Mouse (Mus musculus): Measurements from ENCODE around the gene Asic1. TPM values are rescaled to one million over a fixed set of nuclear protein-coding genes. Genes with fewer than 3 reads are reported as not detected.

Asic1 gene
- polyA plus RNA-seq, 1 experiment from 2014 or later = 1.2 TPM

GRCm38 (mm10) chr15:99705440-99706048 lies 35.4 kb downstream of the Asic1 start, which contains the start of gene Gm17349:
TSS of gene Gm17349 (minus strand) at chr15:99705490.
- H3K9ac ChIP-seq (ENCODE audit: low read length) = no peak within 1 kb of the TSS
- no peak within 1 kb of the TSS for H3K4me3 ChIP-seq (ENCODE audit: low read depth, low read length)
- no peaks in the 10 kb centered on the region for H3K27me3 ChIP-seq (ENCODE audit: control insufficient read depth, insufficient read depth, low read length)
- ATAC-seq (ENCODE audit: low FRiP score, low TSS enrichment) (no peak), DNase-seq (ENCODE audit: low spot score) (peak; percentile 77)
- H3K36me3 ChIP-seq (ENCODE audit: control insufficient read depth, insufficient read depth, low read length) = peaks cover 25% of the 10 kb centered on the region
- H3K9me3 ChIP-seq (ENCODE audit: control insufficient read depth, low read length) = no peaks in the 10 kb centered on the region
- H3K4me2 ChIP-seq (replicated peaks; ENCODE audit: low read depth) = no peak within 1 kb of the TSS
- WGBS = 67% methylated on average over 11 of the region's 11 CpGs
- H3K27ac ChIP-seq (replicated peaks) = 0 out of 2 replicates have a peak within 1 kb of the TSS, but pooled peaks have one; percentile 13
- TF ChIP-seq EP300 (optimal IDR thresholded peaks at IDR 0.05) = no peak
- peak; percentile 86 for TF ChIP-seq CTCF (IDR thresholded peaks at IDR 0.05; ENCODE audit: low read depth)
- H3K4me1 ChIP-seq (replicated peaks; ENCODE audit: control insufficient read depth, insufficient read depth) = no peaks in the 10 kb centered on the region

GRCm38 (mm10) chr15:99708176-99708575 lies 38.0 kb downstream of the Asic1 start:
- H3K9ac ChIP-seq (ENCODE audit: low read length) = no peak overlapping the region
- TF ChIP-seq EP300 (optimal IDR thresholded peaks at IDR 0.05) = no peak
- WGBS = 93% methylated on average over 13 of the region's 13 CpGs

GRCm38 (mm10) chr15:99710221-99711190 lies 40.3 kb downstream of the Asic1 start:
- TF ChIP-seq EP300 (optimal IDR thresholded peaks at IDR 0.05) (no peak), CTCF (IDR thresholded peaks at IDR 0.05; ENCODE audit: low read depth) (0 out of 2 replicates have a peak, but pooled peaks have one; percentile 25)
- Histone ChIP-seq H3K27ac (replicated peaks) (no peak overlapping the region), H3K9ac (ENCODE audit: low read length) (no peak overlapping the region), H3K4me3 (ENCODE audit: low read depth, low read length) (no peak overlapping the region), H3K27me3 (ENCODE audit: control insufficient read depth, insufficient read depth, low read length) (no peaks in the 10 kb centered on the region), H3K9me3 (ENCODE audit: control insufficient read depth, low read length) (no peaks in the 10 kb centered on the region), H3K4me2 (replicated peaks; ENCODE audit: low read depth) (no peak overlapping the region), H3K4me1 (replicated peaks; ENCODE audit: control insufficient read depth, insufficient read depth) (no peaks in the 10 kb centered on the region), H3K36me3 (ENCODE audit: control insufficient read depth, insufficient read depth, low read length) (peaks cover 43% of the 10 kb centered on the region)
- ATAC-seq (ENCODE audit: low FRiP score, low TSS enrichment) (no peak), DNase-seq (ENCODE audit: low spot score) (no peak)
- WGBS = 90% methylated on average over 10 of the region's 10 CpGs

More at GRCm38 (mm10) chr15:99708176-99708575, 38.0 kb downstream of the Asic1 start:
- ATAC-seq (ENCODE audit: low FRiP score, low TSS enrichment) (no peak), DNase-seq (ENCODE audit: low spot score) (no peak)
- Histone ChIP-seq H3K27me3 (ENCODE audit: control insufficient read depth, insufficient read depth, low read length) (no peaks in the 10 kb centered on the region), H3K9me3 (ENCODE audit: control insufficient read depth, low read length) (no peaks in the 10 kb centered on the region), H3K36me3 (ENCODE audit: control insufficient read depth, insufficient read depth, low read length) (peaks cover 43% of the 10 kb centered on the region), H3K4me3 (ENCODE audit: low read depth, low read length) (no peak overlapping the region), H3K4me2 (replicated peaks; ENCODE audit: low read depth) (no peak overlapping the region), H3K4me1 (replicated peaks; ENCODE audit: control insufficient read depth, insufficient read depth) (no peaks in the 10 kb centered on the region), H3K27ac (replicated peaks) (no peak overlapping the region)

GRCm38 (mm10) chr15:99711491-99711890 lies 41.3 kb downstream of the Asic1 start:
- Histone ChIP-seq H3K4me3 (ENCODE audit: low read depth, low read length) (no peak overlapping the region), H3K27me3 (ENCODE audit: control insufficient read depth, insufficient read depth, low read length) (no peaks in the 10 kb centered on the region), H3K9ac (ENCODE audit: low read length) (no peak overlapping the region), H3K4me2 (replicated peaks; ENCODE audit: low read depth) (no peak overlapping the region), H3K4me1 (replicated peaks; ENCODE audit: control insufficient read depth, insufficient read depth) (no peaks in the 10 kb centered on the region), H3K9me3 (ENCODE audit: control insufficient read depth, low read length) (no peaks in the 10 kb centered on the region), H3K36me3 (ENCODE audit: control insufficient read depth, insufficient read depth, low read length) (peaks cover 40% of the 10 kb centered on the region), H3K27ac (replicated peaks) (no peak overlapping the region)
- DNase-seq (ENCODE audit: low spot score) (no peak), ATAC-seq (ENCODE audit: low FRiP score, low TSS enrichment) (no peak)
- TF ChIP-seq EP300 (optimal IDR thresholded peaks at IDR 0.05) (no peak), CTCF (IDR thresholded peaks at IDR 0.05; ENCODE audit: low read depth) (no peak)
- 61% methylated on average over 3 of the region's 3 CpGs for WGBS

- no peak for DNase-seq (ENCODE audit: low spot score)
- no peak overlapping the region for H3K27ac ChIP-seq (replicated peaks)
- peaks cover 33% of the 10 kb centered on the region for H3K36me3 ChIP-seq (ENCODE audit: control insufficient read depth, insufficient read depth, low read length)
- H3K4me3 ChIP-seq (ENCODE audit: low read depth, low read length) = no peak overlapping the region
- ATAC-seq (ENCODE audit: low FRiP score, low TSS enrichment) = peak; percentile 1; the same call in 1 of the 2 replicates
- H3K4me2 ChIP-seq (replicated peaks; ENCODE audit: low read depth) = no peak overlapping the region
- no peak for TF ChIP-seq CTCF (IDR thresholded peaks at IDR 0.05; ENCODE audit: low read depth)
- no peak for TF ChIP-seq EP300 (optimal IDR thresholded peaks at IDR 0.05)
- WGBS = 64% methylated on average over 13 of the region's 13 CpGs
- H3K4me1 ChIP-seq (replicated peaks; ENCODE audit: control insufficient read depth, insufficient read depth) = no peaks in the 10 kb centered on the region
- no peaks in the 10 kb centered on the region for H3K9me3 ChIP-seq (ENCODE audit: control insufficient read depth, low read length)
- no peak overlapping the region for H3K9ac ChIP-seq (ENCODE audit: low read length)
- H3K27me3 ChIP-seq (ENCODE audit: control insufficient read depth, insufficient read depth, low read length) = no peaks in the 10 kb centered on the region
These were observed 42.7 kb downstream of the Asic1 start for GRCm38 (mm10) chr15:99712666-99713559.
